Mouse (Mus musculus) C2C12 (cell line): Measurements from ENCODE around the gene Arid3c. TPM values are rescaled to one million over a fixed set of nuclear protein-coding genes. Genes with fewer than 3 reads are reported as not detected.

ENCODE experiments used
- H3K27me3 ChIP-seq: one replicate; pipeline ENCODE4 v1.6.1; 2011; ENCODE audit not compliant: control insufficient read depth, insufficient read depth, insufficient read length
- H3K36me3 ChIP-seq: one replicate; pipeline ENCODE4 v1.6.1; 2011; ENCODE audit not compliant: control insufficient read depth, insufficient read depth
- H3K4me3 ChIP-seq: one replicate; pipeline ENCODE4 v1.5.1; 2011; ENCODE audit warnings: mild to moderate bottlenecking, control low read depth; ENCODE audit not compliant: poor library complexity, insufficient read depth, severe bottlenecking
- H3K79me2 ChIP-seq: one replicate; pipeline ENCODE4 v1.6.1; 2011; ENCODE audit not compliant: control insufficient read depth, insufficient read depth
- H3K79me3 ChIP-seq: one replicate; pipeline ENCODE4 v1.6.1; 2011; ENCODE audit warnings: low read depth, control low read depth
- H3ac ChIP-seq: one replicate; pipeline ENCODE3; 2011; ENCODE audit warnings: low read depth; ENCODE audit not compliant: control insufficient read depth, insufficient read length
- CEBPB ChIP-seq: IDR thresholded peaks from one replicate; pipeline ENCODE4 v1.6.1; 2011; ENCODE audit warnings: low read depth, mild to moderate bottlenecking, control low read depth, moderate library complexity
- CTCF ChIP-seq: IDR thresholded peaks from one replicate; pipeline ENCODE4 v1.5.1; 2011; ENCODE audit not compliant: control insufficient read depth, insufficient read depth, insufficient read length
- FOSL1 ChIP-seq: IDR thresholded peaks from one replicate; pipeline ENCODE4 v1.8.0; 2011; ENCODE audit warnings: mild to moderate bottlenecking, low read length; ENCODE audit not compliant: poor library complexity, insufficient read depth, severe bottlenecking
- MAX ChIP-seq: IDR thresholded peaks from one replicate; pipeline ENCODE4 v1.6.1; 2011; ENCODE audit warnings: mild to moderate bottlenecking, control low read depth
- MYOD1 ChIP-seq: IDR thresholded peaks from one replicate; pipeline ENCODE4 v1.6.1; 2011; ENCODE audit warnings: low read depth; ENCODE audit not compliant: control insufficient read depth, insufficient read length
- MYOG ChIP-seq: IDR thresholded peaks from one replicate; pipeline ENCODE4 v1.6.1; 2011; ENCODE audit not compliant: control insufficient read depth, insufficient read length; ENCODE audit errors: extremely low read depth
- USF1 ChIP-seq: IDR thresholded peaks from one replicate; pipeline ENCODE4 v1.6.1; 2011; ENCODE audit warnings: low read depth, mild to moderate bottlenecking, control low read depth, moderate library complexity
- polyA plus RNA-seq: library from polyadenylated mRNA; unstranded; fragments of >200 nt; fragmentation: generic; extraction: Trizol; gene quantifications from one replicate; pipeline ENCODE4 v1.2.1, GENCODE M21; 2012; ENCODE audit warnings: missing spikeins

The Arid3c gene
- polyA plus RNA-seq, 1 experiment, result not detected

GRCm38 (mm10) chr4:41726826-41727621, 3.9 kb downstream of the Arid3c start:
- H3K36me3 ChIP-seq, result no peaks in the 10 kb centered on the region
- no peaks in the 10 kb centered on the region for H3K79me3 ChIP-seq
- peaks cover 8% of the 10 kb centered on the region for H3K79me2 ChIP-seq
- TF ChIP-seq MYOG (no peak), FOSL1 (no peak), CTCF (no peak), MYOD1 (no peak), CEBPB (no peak), USF1 (no peak), MAX (no peak)
- peaks cover 63% of the 10 kb centered on the region for H3K27me3 ChIP-seq
- H3K4me3 ChIP-seq, result no peak overlapping the region
- no peak overlapping the region for H3ac ChIP-seq

GRCm38 (mm10) chr4:41722918-41723351, 8.0 kb downstream of the Arid3c start, which contains the start of gene Dctn3:
TSS of gene Dctn3 (minus strand) at chr4:41723170.
- Histone ChIP-seq H3K4me3 (peak within 1 kb of the TSS; percentile 84), H3K79me3 (peaks cover 1% of the 10 kb centered on the region), H3K79me2 (peaks cover 15% of the 10 kb centered on the region), H3K27me3 (peaks cover 31% of the 10 kb centered on the region), H3K36me3 (peaks cover 14% of the 10 kb centered on the region), H3ac (peak within 1 kb of the TSS; percentile 80)
- no peak for TF ChIP-seq CEBPB
- peak; percentile 38 for TF ChIP-seq MAX

GRCm38 (mm10) chr4:41716834-41717233, 14.1 kb downstream of the Arid3c start:
- no peak for TF ChIP-seq CTCF
- TF ChIP-seq MAX, result no peak
- no peak for TF ChIP-seq MYOG
- TF ChIP-seq MYOD1, result no peak
- no peak for TF ChIP-seq FOSL1
- TF ChIP-seq CEBPB, result no peak
- no peak for TF ChIP-seq USF1
- Histone ChIP-seq H3K4me3 (no peak overlapping the region), H3K79me2 (peaks cover 20% of the 10 kb centered on the region), H3K79me3 (peaks cover 14% of the 10 kb centered on the region), H3ac (no peak overlapping the region), H3K36me3 (peaks cover 20% of the 10 kb centered on the region), H3K27me3 (no peaks in the 10 kb centered on the region)

GRCm38 (mm10) chr4:41715596-41715995, 15.3 kb downstream of the Arid3c start:
- Histone ChIP-seq H3K79me2 (peaks cover 15% of the 10 kb centered on the region), H3K4me3 (no peak overlapping the region), H3K79me3 (peaks cover 14% of the 10 kb centered on the region), H3K36me3 (peaks cover 20% of the 10 kb centered on the region), H3K27me3 (no peaks in the 10 kb centered on the region), H3ac (no peak overlapping the region)
- TF ChIP-seq FOSL1 (no peak), CTCF (peak; percentile 16), MAX (no peak), USF1 (no peak), CEBPB (no peak), MYOD1 (no peak), MYOG (no peak)

DNA sequence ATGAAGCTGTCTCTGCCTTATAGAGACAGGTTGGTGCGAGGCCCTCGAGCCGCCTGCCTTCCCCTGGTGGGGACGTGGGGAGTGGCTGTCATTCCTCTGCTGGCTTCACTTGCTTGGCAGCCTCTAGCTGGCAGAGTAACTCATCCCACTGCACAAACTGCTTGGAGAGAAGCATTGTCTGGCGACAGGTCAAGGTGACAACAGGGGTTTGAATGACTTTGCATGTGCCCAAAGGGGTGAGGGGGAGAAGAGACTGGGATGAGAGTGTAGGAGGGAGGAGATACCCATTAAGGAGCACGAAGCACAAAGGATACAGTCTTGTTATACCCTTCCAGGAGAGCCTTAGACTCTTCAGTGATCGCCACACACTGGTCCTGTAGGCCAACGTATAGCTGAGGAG, 15.9 kb downstream of the Arid3c start:
- peaks cover 20% of the 10 kb centered on the region for H3K36me3 ChIP-seq
- H3ac ChIP-seq, result no peak overlapping the region
- TF ChIP-seq CEBPB, result no peak
- TF ChIP-seq CTCF, result no peak
- no peak for TF ChIP-seq FOSL1
- no peak for TF ChIP-seq MYOG
- no peak for TF ChIP-seq USF1
- no peak for TF ChIP-seq MAX
- TF ChIP-seq MYOD1, result no peak
- no peaks in the 10 kb centered on the region for H3K27me3 ChIP-seq
- H3K79me2 ChIP-seq, result peaks cover 15% of the 10 kb centered on the region
- no peak overlapping the region for H3K4me3 ChIP-seq
- H3K79me3 ChIP-seq, result peaks cover 14% of the 10 kb centered on the region

GRCm38 (mm10) chr4:41714276-41714675, 16.7 kb downstream of the Arid3c start:
- H3K79me3 ChIP-seq, result peaks cover 14% of the 10 kb centered on the region
- no peak overlapping the region for H3ac ChIP-seq
- H3K27me3 ChIP-seq, result no peaks in the 10 kb centered on the region
- no peak for TF ChIP-seq MYOD1
- TF ChIP-seq MYOG, result no peak
- TF ChIP-seq MAX, result peak; percentile 24
- peak; percentile 77 for TF ChIP-seq CTCF
- no peak for TF ChIP-seq USF1
- TF ChIP-seq FOSL1, result no peak
- H3K36me3 ChIP-seq, result peaks cover 15% of the 10 kb centered on the region
- H3K79me2 ChIP-seq, result peaks cover 15% of the 10 kb centered on the region
- no peak overlapping the region for H3K4me3 ChIP-seq
